11 mouse cellular contexts compared by ENCODE assay signal in the genomic region with DNA sequence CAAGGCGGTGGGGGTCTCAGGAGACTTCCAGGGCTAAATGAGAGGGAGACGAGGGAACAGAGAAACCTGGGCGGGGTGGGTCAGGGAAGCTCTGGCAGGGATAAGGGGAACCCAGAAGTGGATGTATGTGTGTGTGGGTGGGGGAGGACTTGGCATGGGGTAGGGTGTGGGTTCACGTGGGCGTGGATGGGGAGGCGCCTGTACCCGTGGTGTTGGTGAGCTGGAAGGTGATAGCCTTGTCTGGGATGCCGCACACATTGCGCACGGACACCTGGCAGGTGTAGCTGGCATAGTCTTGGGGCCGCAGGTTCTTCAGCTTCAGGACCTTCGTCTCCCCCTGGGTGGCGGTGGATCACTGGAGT.
DNase-seq lines count a peak whose midpoint lies in the region; ATAC-seq and TF ChIP-seq lines count a peak whose summit lies in the region.
"Had no signal": no experiment of that assay in that cellular context is flagged by ENCODE, and none has a peak within 500 bp of the region (broad histone marks: within the 10 kb centered on the region; RNA-seq: fewer than 3 reads in every experiment).

No protein-coding gene starts in this region.

- no peaks in the 10 kb centered on the region for H3K79me2 ChIP-seq in MEL (ENCODE audit: control insufficient read depth, insufficient read depth, low read length, poor library complexity)

- H3K4me2 ChIP-seq in hindbrain, embryonic 13.5 days, result no peak overlapping the region
- H3K4me2 ChIP-seq in hindbrain, embryonic 12.5 days (replicated peaks), result no peak overlapping the region
- H3K4me2 ChIP-seq in midbrain, embryonic 15.5 days, result no peak overlapping the region
- H3K4me2 ChIP-seq in midbrain, postnatal 0 days (ENCODE audit: low read depth, low read length, poor library complexity, severe bottlenecking), result no peak overlapping the region
- no peak overlapping the region for H3K4me2 ChIP-seq in liver, postnatal 0 days (ENCODE audit: low read depth, low read length)
- H3K4me2 ChIP-seq: heart, embryonic 12.5 days; limb, embryonic 12.5 days; lung, embryonic 14.5 days had no signal

- H3K9me3 ChIP-seq in hindbrain, embryonic 13.5 days, result no peaks in the 10 kb centered on the region
- no peaks in the 10 kb centered on the region for H3K9me3 ChIP-seq in hindbrain, embryonic 12.5 days (replicated peaks)
- no peaks in the 10 kb centered on the region for H3K9me3 ChIP-seq in midbrain, embryonic 15.5 days
- H3K9me3 ChIP-seq in midbrain, postnatal 0 days (ENCODE audit: low read length), result no peaks in the 10 kb centered on the region
- H3K9me3 ChIP-seq in MEL (replicated peaks; ENCODE audit: insufficient read depth, low read length), result no peaks in the 10 kb centered on the region
- H3K9me3 ChIP-seq in liver, postnatal 0 days (ENCODE audit: low read length), result no peaks in the 10 kb centered on the region
- H3K9me3 ChIP-seq: heart, embryonic 12.5 days; limb, embryonic 12.5 days had no signal

- no peak overlapping the region for H3K27ac ChIP-seq in hindbrain, embryonic 13.5 days
- no peak overlapping the region for H3K27ac ChIP-seq in hindbrain, embryonic 12.5 days
- no peak overlapping the region for H3K27ac ChIP-seq in midbrain, embryonic 15.5 days
- no peak overlapping the region for H3K27ac ChIP-seq in midbrain, postnatal 0 days (ENCODE audit: low read depth, low read length)
- H3K27ac ChIP-seq in MEL (ENCODE audit: control insufficient read depth, low read depth, low read length), result no peak overlapping the region
- H3K27ac ChIP-seq in liver, postnatal 0 days (ENCODE audit: low read depth), result no peak overlapping the region
- H3K27ac ChIP-seq: left cerebral cortex, adult 2 months; limb, embryonic 12.5 days had no signal

- TF ChIP-seq EP300 in MEL (IDR thresholded peaks at IDR 0.05; ENCODE audit: low read depth in 1 of 2, low read length in 2 of 2), result no peak
- TF ChIP-seq EP300 in liver, postnatal 0 days (IDR thresholded peaks at IDR 0.05; ENCODE audit: low read depth), result no peak

- TF ChIP-seq RAD21 in MEL (IDR thresholded peaks at IDR 0.05; ENCODE audit: low read depth, low read length), result no peak

- ATAC-seq in hindbrain, embryonic 13.5 days (ENCODE audit: low FRiP score), result 0 out of 2 replicates have a peak, but pooled peaks have one; percentile 55
- no peak for ATAC-seq in hindbrain, embryonic 12.5 days (ENCODE audit: low FRiP score)
- ATAC-seq in midbrain, embryonic 15.5 days (replicated peaks), result peak; percentile 34; the same call in 1 of the 2 replicates
- ATAC-seq in midbrain, postnatal 0 days (ENCODE audit: low FRiP score), result no peak
- 0 out of 2 replicates have a peak, but pooled peaks have one; percentile 22 for ATAC-seq in liver, postnatal 0 days

- no peak for DNase-seq in midbrain, postnatal 0 days (ENCODE audit: low spot score)
- DNase-seq in MEL (ENCODE audit: low read depth, low spot score), result peak; percentile 28
- DNase-seq in liver, postnatal 0 days, result no peak
- DNase-seq in cerebellum, adult 11 months, result no peak

- H3K4me3 ChIP-seq in hindbrain, embryonic 13.5 days, result no peak overlapping the region
- no peak overlapping the region for H3K4me3 ChIP-seq in hindbrain, embryonic 12.5 days
- H3K4me3 ChIP-seq in midbrain, embryonic 15.5 days, result no peak overlapping the region
- no peak overlapping the region for H3K4me3 ChIP-seq in midbrain, postnatal 0 days (ENCODE audit: low read depth, low read length)
- no peak overlapping the region for H3K4me3 ChIP-seq in MEL (ENCODE audit: control insufficient read depth in 1 of 2, insufficient read depth in 1 of 2, low read depth in 2 of 2, low read length in 2 of 2)
- no peak overlapping the region for H3K4me3 ChIP-seq in liver, postnatal 0 days (ENCODE audit: low read depth, low read length)
- H3K4me3 ChIP-seq: heart, embryonic 12.5 days; left cerebral cortex, adult 2 months; limb, embryonic 12.5 days had no signal

- peaks cover 9% of the 10 kb centered on the region; the same call in 1 of the 2 replicates for H3K4me1 ChIP-seq in hindbrain, embryonic 13.5 days (replicated peaks)
- H3K4me1 ChIP-seq in hindbrain, embryonic 12.5 days, result peaks cover 10% of the 10 kb centered on the region; the same call in 1 of the 2 replicates
- peaks cover 11% of the 10 kb centered on the region for H3K4me1 ChIP-seq in midbrain, embryonic 15.5 days
- peaks cover 3% of the 10 kb centered on the region; the same call in 1 of the 2 replicates for H3K4me1 ChIP-seq in midbrain, postnatal 0 days (ENCODE audit: insufficient read depth, low read length)
- peaks cover 4 to 24% of the 10 kb centered on the region in 2 experiments; a peak in 3 of 4 replicates for H3K4me1 ChIP-seq in MEL (ENCODE audit: control insufficient read depth in 1 of 2, insufficient read depth in 2 of 2, low read length in 2 of 2)
- H3K4me1 ChIP-seq in liver, postnatal 0 days (ENCODE audit: insufficient read depth), result peaks cover 8% of the 10 kb centered on the region
- H3K4me1 ChIP-seq: limb, embryonic 12.5 days had no signal

- WGBS in hindbrain, embryonic 13.5 days, result 84% methylated on average over 13 of the region's 13 CpGs
- 78% methylated on average over 13 of the region's 13 CpGs for WGBS in hindbrain, embryonic 12.5 days
- 84% methylated on average over 13 of the region's 13 CpGs for WGBS in midbrain, embryonic 15.5 days
- 89% methylated on average over 13 of the region's 13 CpGs for WGBS in midbrain, postnatal 0 days
- 71% methylated on average over 13 of the region's 13 CpGs for WGBS in liver, postnatal 0 days (ENCODE audit: insufficient replicate concordance)

- peaks cover 11% of the 10 kb centered on the region; the same call in 1 of the 2 replicates for H3K27me3 ChIP-seq in hindbrain, embryonic 13.5 days
- H3K27me3 ChIP-seq in hindbrain, embryonic 12.5 days, result peaks cover 4% of the 10 kb centered on the region; the same call in 1 of the 2 replicates
- no peaks in the 10 kb centered on the region for H3K27me3 ChIP-seq in midbrain, embryonic 15.5 days (replicated peaks)
- H3K27me3 ChIP-seq in midbrain, postnatal 0 days (ENCODE audit: insufficient read depth, low read length), result no peaks in the 10 kb centered on the region
- no peaks in the 10 kb centered on the region for H3K27me3 ChIP-seq in MEL (ENCODE audit: control insufficient read depth in 1 of 2, insufficient read depth in 2 of 2, low read length in 2 of 2)
- no peaks in the 10 kb centered on the region for H3K27me3 ChIP-seq in liver, postnatal 0 days (ENCODE audit: insufficient read depth, low read length)

- no peak overlapping the region for H3K9ac ChIP-seq in hindbrain, embryonic 13.5 days
- H3K9ac ChIP-seq in hindbrain, embryonic 12.5 days, result no peak overlapping the region
- H3K9ac ChIP-seq in midbrain, embryonic 15.5 days, result no peak overlapping the region
- no peak overlapping the region for H3K9ac ChIP-seq in midbrain, postnatal 0 days (replicated peaks; ENCODE audit: low read length, poor library complexity, severe bottlenecking)
- no peak overlapping the region for H3K9ac ChIP-seq in MEL (ENCODE audit: control insufficient read depth, low read depth, low read length, poor library complexity, severe bottlenecking)
- no peak overlapping the region for H3K9ac ChIP-seq in liver, postnatal 0 days (replicated peaks)
- H3K9ac ChIP-seq: heart, embryonic 12.5 days; limb, embryonic 12.5 days; lung, embryonic 14.5 days had no signal

- peaks cover 13% of the 10 kb centered on the region; the same call in 1 of the 2 replicates for H3K36me3 ChIP-seq in hindbrain, embryonic 13.5 days
- no peaks in the 10 kb centered on the region for H3K36me3 ChIP-seq in hindbrain, embryonic 12.5 days
- H3K36me3 ChIP-seq in midbrain, embryonic 15.5 days (replicated peaks), result no peaks in the 10 kb centered on the region
- no peaks in the 10 kb centered on the region for H3K36me3 ChIP-seq in midbrain, postnatal 0 days (ENCODE audit: insufficient read depth, low read length)
- peaks cover 0 to 12% of the 10 kb centered on the region in 2 experiments; a peak in 2 of 4 replicates for H3K36me3 ChIP-seq in MEL (ENCODE audit: control insufficient read depth in 1 of 2, insufficient read depth in 2 of 2, low read length in 2 of 2)
- no peaks in the 10 kb centered on the region for H3K36me3 ChIP-seq in liver, postnatal 0 days (replicated peaks; ENCODE audit: insufficient read depth, low read length)
- H3K36me3 ChIP-seq: heart, embryonic 12.5 days; limb, embryonic 12.5 days had no signal

- TF ChIP-seq CTCF in midbrain, postnatal 0 days (IDR thresholded peaks at IDR 0.05), result no peak
- no peak for TF ChIP-seq CTCF in MEL (IDR thresholded peaks at IDR 0.05 in 2 of 3, conservative IDR thresholded peaks at IDR 0.05 in 1 of 3; ENCODE audit: control insufficient read depth in 1 of 3, insufficient read depth in 1 of 3, low read depth in 2 of 3, low read length in 3 of 3, poor library complexity in 1 of 3, severe bottlenecking in 1 of 3)
- TF ChIP-seq CTCF in liver, postnatal 0 days (IDR thresholded peaks at IDR 0.05; ENCODE audit: low read depth), result no peak

- TF ChIP-seq POLR2A in MEL (IDR thresholded peaks at IDR 0.05; ENCODE audit: control insufficient read depth in 1 of 2, insufficient read depth in 1 of 2, low read depth in 1 of 2, low read length in 2 of 2, poor library complexity in 1 of 2), result no peak

TF ChIP-seq in MEL, 35 proteins besides CTCF, POLR2A, EP300 and RAD21:
- 0 out of 2 replicates have a peak, but pooled peaks have one; percentile 11 for TF ChIP-seq USF1 (IDR thresholded peaks at IDR 0.05; ENCODE audit: low read depth, low read length)
- no peak for TF ChIP-seq RCOR1 (IDR thresholded peaks at IDR 0.05; ENCODE audit: low read depth, low read length)
TF ChIP-seq in MEL: peak in this region for 1.

Comparison
In these comparisons a context has a peak if more than half of its experiments do, and no peak if none do; other contexts are left out.
1. ATAC-seq: peak in hindbrain, embryonic 13.5 days (single experiment), midbrain, embryonic 15.5 days (single experiment) and liver, postnatal 0 days (single experiment); none in hindbrain, embryonic 12.5 days (single experiment) and midbrain, postnatal 0 days (single experiment).